Mouse (Mus musculus) spleen, postnatal 14 days (tissue): ENCODE results near the gene Hmbs.

ENCODE experiments used
- DNase-seq, 2 experiments: peaks; one replicate each; pipeline ENCODE4 v3.0.0; 2021 to 2022; ENCODE audit warnings: low spot score in 2 of 2

Gene Hmbs

DNA sequence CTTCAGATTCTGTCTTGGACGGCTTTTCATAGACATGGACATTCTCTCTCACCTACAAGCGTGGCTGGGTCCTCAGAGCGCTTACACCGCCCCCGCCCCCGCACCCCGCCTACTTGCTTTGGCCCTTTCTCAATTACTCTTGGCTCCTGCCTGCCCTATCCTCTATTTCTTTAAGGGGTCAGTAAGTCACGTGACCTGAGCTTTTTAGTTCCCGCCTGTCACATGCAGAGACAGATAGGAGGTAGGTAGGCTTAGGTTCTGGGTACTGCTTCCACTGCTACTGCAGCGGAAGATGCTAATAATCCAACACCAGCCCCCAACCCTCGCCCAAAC lies 55.1 kb downstream of the Hmbs start:
- DNase-seq, result no peak

DNA sequence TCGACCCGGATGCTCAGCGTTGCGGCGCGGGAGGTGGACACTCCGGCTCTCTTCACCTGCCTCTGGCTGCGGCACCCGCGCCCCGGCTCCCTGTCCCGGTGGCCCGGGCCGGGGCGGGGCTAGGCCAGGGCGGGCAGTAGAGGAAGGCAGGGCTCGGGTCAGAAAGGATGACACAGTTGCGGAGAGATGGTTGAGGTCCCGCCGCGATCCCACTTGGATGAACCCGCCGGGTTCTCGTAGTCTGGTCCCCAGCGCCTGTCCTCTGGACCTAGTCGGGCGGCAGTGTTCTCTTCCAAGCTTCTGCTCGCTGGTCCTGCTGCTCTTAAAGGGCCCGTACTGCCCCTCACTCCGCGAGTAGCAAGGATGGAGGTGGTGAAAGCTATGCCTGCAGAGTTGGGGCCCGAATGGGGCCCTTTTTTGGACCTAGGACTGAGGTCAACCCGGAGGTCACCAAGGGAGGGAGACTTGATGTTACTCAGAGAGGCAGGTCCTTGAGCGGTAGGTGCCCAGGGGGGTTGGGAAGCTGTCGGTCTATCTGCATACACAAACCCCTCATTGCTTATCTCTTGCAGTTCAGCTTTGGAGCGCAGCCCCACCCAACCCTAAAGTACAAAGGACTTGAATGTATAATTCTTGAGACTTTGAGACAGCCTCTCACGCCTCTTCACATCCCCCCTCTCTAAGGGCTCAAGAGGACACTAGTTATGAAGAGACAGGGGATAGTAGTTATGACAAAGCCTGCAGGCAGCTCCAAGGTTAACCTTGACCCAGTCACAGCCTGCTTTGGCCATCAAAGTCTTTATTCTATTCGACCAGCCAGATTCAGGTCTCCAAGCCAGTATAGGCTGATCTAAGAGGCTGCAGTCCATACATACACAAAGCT lies 55.7 kb downstream of the Hmbs start, which contains the start of gene Abcg4:
TSS of gene Abcg4 (minus strand) at position 540 of the 883 bp plus-strand sequence.
- peak; percentile 36 to 43 for DNase-seq

DNA sequence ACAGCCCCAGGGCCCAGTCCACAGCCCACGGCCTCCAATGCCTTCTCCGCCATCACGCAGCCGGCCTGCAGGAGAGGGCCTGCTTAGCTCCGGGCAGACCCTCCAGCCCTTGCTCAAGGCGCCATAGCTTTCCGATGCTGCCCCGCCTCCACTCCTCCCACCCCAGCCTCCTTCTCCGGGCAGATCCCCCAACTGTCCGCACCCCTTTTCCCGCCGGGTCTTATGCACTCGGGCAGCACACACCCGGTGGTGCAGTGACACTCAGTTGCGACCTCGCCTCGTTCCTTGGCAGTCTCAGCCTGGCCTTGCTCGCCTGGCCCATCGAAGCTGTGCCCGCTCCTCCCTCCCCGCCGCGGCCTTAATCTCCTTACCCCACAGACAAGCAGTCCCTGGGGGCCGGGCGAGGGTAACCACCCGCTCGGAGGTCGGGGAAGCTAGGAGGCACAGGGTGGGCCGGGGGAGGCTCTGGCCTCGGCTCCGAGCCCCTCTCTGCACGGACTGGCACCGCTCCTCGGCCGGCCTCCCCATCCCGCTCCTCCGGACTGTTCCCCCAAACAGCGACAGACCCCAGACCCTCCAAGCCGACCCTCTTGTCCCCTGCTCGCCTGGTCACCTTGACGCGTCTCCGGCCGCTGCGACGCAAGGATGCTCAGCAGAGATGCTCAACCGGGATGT lies 56.5 kb downstream of the Hmbs start:
- DNase-seq, result peak in 1 of 2 experiments; percentile 37

DNA sequence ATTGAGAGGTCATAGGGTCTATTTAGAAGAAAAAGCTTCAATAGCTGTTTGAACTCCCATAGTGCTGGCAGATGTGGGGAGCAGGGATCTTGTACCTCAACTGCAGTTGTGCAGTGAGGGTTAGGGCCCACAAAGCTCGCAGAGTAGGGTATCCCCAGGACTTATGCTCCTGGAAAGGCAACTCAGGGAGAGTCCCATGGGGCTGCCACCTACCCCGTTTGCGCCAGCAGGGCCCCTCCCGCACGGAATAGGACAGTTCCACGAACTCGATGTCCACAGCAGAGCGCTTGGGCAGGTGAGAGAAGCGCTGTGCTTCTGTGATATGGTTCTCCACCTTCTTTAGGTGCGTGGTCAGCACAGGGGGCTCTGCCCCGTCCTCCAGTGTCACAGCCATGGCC lies 57.0 kb downstream of the Hmbs start:
- DNase-seq, result no peak
